Mouse (Mus musculus) cerebellum, adult 9-11 months (tissue): ENCODE data around the gene Ier2.
A peak's percentile ranks its signal among the peaks of the same experiment; 100 is the strongest.

Experiments
- DNase-seq: peaks from one replicate; pipeline ENCODE4 v3.0.0; 2022

The Ier2 gene

DNA sequence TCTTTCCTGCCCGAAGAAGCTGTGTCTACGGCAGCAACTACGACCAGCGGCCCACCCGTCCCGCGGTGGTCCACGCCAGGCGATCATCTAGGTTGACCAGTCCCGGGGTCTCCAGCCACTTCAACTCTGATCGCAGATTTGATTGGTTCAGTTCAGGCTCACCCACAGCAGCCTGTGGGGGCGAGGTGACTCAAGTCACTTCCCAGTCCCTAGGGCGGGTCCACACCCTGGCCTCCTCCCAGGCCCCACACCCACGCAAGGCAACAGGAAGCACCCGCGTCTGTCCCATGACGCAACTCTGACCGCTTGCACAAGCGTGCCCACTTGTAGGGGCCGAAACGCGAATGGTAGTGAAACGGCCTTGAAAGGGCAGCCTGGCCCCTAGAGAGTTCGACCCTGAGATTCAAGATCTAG lies 1.2 kb downstream of the Ier2 start:
- DNase-seq: peak; percentile 83

DNA sequence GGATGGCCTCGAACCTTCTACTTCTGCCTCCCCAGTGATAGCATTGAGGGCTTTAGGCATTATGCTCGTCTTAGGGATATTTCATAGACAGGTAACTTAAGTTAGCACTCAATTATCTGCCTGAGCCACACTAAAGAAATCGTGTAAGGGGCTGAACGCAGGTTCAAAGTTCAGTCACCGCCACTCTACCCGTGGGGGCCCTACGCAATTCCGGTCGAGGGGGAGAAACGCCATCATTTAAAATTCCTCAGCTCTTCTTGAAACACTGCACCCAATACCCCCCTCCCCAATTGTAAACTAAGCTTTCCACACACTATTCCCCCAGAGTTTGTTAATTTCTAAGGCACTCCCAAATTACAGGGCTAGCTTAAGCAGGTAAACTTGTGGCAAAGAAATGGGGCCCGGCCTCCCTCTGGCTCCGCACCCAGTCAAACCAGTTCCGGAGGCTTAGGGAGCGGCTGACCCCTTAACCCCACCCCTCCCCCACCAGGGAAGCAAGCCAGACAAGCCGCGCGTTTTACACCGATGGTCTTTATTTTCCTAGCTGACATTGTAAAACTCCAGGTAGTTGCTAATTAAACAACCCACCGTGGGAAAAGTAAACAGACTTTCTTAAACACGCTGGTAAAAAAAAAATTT lies 1.7 kb downstream of the Ier2 start:
- peak; percentile 47 for DNase-seq

DNA sequence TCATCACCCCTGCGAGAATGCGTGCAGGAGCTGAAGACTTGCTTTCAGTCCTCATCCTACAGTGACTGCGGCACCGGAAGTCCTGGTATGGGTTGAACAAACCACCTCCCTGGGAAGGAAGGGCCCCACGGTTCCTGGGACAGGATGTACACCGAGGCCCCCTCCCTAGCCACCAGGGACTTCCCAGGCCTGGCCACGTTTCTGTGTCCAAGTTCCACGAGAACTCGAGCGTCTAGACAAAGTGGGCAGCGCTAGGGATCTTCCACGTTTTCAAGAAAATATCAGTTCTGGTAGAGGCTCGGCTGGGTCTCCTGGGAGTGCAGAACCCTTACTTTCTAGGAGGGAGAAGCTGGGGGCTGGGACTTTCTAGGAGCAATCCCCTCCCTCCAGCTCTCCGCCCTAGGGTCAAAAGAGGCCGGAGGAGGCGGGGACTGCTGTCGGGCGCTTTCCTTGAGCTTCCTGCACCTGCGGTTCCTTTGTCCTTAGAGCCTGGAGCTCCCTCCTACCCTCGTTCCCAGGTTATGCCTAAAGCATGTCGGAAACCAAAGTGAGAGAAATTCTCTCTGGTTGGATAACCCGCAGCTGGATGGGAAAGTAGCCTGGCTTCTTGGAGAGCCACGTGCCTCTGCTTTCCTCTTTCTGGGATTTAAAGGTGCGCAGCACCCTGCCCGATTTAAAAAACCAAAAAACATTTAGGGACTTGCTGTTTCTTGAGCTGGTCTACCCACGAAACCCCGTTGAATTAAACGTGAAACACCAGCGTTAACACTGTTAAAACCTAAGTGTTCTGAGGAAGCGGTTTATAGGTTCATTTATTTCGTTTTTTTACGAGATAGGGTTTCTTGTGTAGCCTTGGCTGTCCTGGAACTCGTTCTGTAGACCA lies 2.5 kb downstream of the Ier2 start:
- DNase-seq: no peak

DNA sequence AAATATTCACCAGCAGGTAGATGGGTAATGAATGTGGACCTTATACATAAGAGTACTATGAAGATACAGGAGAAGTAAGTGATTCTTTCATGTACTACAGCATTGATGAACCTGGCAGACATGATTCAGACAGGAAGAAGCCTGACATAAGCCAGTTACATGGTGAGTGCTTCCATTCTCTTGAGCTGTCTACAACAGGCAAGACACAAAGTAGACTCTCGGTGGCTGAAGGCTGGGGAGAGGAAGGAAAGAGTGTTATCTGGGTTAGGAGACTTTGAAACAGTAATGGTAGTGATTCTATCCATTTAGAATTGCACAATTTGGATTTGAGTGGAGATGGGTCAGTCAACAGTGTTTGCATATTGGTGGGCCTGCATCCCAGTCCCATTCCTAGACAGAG lies 3.7 kb downstream of the Ier2 start:
- DNase-seq: no peak

DNA sequence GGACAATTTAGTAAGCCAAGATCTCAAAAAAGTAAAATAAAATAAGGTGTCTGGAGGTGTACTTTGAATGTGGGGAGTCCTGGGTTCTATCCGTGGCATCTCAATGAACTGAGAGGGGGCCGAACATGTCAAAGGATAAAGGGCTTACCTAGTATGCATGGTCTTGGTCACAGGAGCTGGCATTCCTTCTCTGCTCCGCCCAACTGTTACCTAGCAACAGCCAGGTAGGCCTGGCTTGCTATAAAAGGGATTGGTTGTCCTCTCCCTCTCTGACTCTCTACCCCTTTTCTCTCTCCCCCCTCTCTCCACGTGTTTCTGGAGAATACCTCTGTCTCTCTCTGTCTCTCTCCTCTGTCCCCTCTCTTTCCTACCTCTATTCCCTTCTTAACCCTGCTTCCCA lies 5.0 kb downstream of the Ier2 start:
- DNase-seq: no peak

DNA sequence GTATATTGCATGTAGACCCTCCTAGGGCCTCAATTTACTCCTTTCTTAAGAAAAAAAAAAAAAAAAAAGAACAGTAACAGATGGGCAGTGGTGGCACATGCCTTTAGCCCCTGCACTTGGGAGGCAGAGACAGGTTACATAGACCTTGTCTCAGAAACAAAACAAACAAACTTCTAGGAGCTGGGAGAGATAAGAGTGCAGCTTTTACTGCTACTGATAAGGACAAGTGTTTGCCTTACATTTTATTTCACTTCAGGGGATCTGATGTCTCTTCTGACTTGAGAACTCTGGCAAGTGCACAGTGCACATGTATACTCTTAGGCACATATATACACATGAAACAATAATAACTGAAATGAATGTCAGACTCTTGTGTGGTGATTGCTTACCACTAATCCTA lies 5.4 kb downstream of the Ier2 start:
- DNase-seq: no peak

DNA sequence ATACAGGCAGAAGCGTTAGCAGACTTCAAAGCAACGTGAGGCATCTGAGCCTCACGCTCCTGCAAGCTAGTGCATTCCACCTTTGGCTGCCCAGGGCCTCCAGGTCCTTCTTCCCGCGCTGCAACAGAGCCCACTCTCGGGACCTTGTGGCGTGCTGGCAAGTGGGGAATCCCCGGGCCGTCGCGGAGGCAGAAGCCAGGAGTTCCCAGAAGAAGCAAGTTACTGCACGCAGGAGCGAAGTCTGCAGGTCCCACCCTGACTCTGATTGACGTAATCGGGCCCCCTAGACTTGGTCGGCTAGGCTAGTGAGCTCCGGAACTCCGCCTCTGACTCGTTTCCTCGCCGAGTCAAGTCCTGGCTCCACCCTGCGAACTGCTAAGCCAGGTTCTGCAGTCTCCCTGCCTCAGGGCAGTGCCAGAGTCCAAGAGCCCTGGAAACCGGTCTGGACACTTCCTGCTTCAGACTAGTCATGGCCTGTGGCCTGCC lies 6.0 kb downstream of the Ier2 start:
- peak; percentile 66 for DNase-seq

DNA sequence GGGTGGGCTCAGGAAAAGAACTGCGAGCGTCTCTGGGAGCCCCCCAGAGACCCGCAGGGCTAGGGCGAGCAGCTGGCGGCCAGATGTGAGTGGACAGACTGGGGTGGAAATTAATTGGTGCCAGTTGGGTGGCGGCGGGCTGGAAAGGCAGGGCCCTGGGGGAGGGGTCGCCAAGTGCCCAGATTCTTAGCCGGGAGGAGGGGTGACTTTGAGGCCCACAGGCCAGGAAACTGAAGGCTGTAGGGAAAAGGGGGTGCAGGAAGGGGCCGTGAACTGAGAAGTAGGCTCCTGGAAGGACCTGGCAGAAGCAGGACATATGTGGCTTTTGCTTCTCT lies 6.5 kb downstream of the Ier2 start:
- no peak for DNase-seq

DNA sequence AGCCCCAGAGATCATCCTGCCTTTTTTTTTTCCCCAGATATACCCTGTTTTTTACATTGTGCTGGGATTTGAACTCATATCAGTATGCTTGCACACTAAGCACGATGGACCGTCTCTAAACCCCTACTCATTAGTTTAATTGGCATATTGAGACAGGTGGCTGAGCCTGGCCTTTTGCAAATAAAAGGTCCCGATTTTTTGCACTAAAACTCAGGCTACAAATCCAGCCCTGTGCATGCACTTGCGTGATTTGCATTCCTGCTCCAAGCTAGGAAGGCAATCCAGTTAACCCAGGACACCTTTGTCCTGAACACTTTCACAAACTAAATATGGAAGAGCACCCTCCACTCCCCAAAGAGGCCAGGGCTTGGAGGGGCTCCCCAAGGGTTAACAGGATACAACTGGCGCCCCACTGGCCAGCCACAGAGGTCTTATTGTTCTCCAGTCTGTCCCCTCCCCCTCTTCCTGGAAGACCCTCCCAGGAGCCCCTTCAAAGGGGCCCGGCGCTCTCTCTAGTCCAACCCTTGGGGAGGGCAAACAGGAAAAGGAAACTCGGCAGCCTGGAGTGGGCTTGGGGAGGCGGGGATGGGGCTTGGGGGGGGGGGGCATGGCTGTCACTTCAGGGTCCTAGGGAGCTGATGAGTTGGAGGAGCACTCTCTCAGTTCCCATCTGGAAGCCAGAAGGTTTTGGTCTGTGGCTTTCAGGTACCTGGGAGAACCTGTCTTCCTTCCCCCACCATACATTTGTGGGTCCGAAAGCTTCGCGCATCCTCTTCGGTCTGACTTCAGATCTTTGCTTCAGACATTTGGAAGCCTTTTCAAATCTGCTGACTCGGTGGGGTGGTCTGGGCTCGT lies 7.1 kb downstream of the Ier2 start:
- no peak for DNase-seq

DNA sequence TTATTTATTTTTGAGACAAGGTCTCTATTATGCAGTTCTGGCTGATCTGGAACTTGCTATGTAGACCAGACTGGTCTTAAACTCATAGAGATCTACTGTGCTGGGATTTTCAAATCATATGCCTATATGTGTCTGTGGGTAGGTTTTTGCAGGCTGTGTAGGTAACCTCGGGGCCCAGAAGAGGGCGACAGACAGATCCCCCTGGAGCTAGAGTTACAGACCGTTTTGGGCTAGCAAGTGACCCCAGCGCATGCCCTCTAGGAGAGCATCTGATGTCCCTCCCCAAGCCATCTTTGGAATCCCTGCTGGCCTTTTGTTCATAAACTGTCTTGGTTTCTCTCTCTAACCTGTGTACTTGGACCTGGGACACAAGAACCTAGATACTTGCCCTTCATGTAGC lies 8.1 kb downstream of the Ier2 start:
- DNase-seq: no peak

DNA sequence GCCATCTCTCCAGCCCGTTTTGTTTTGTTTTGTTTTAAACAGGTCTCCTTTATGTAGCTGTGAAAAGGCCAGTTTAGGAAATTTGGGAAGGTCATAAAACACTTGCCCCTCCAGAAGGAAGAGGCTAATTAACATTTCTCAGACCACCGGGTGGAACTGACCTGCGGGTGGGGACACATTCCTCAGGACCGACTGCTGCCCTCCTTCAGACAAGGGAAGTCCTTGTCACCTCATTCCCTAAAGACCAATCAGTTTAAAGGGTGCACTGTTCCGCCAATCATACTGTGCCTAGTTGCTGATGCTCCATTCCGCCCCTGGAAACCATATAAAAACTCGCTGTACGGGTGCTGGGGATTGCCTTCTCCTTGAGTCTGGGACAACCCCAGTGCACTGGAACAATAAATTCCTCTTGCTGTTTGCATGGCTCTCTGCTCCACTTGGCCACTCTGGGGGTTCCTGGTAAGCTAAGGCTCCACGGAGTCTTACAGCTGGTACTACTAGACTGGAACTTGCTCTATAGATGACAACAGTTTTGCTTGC lies 9.5 kb downstream of the Ier2 start:
- no peak for DNase-seq

DNA sequence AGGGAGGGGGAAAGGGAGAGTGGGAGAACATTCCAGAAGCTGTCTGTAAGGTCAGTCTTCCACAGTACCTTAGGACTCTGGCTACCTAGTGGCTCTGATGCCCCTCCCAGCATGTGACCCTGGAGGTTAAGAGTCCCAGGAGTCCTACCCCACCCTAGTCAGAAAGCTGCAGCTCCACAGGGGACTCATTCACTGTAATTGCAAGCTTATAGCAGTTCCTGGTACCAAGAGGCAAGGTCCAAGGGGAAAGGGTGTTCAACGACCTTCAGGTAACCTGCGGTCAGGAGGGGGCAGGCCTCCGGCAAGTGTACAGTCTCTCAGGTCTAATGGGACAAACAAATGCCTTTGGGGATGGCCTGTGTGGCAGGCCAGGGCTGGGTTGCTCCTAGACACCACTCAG lies 12.4 kb downstream of the Ier2 start:
- no peak for DNase-seq

DNA sequence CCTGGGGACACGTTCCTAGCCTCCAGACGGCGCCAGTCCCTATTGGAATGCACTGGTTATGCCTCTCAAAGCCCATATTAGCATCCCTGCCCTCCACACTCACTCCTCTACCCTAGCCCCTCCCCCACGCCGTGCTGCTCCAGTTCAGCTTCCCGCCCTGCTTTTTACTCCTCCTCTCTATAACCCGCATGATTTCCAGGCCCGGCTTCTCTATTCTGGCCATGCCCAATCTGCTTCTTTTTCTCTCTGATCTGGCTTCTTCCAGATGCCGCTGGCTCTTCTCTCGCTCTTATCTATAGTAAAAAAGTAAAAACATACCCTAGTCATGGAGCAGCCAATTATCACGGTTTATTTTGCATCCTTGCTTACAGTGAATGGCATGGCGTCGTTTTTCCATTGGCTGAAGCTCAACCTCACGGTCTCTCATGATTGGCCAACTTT lies 15.2 kb downstream of the Ier2 start:
- no peak for DNase-seq

DNA sequence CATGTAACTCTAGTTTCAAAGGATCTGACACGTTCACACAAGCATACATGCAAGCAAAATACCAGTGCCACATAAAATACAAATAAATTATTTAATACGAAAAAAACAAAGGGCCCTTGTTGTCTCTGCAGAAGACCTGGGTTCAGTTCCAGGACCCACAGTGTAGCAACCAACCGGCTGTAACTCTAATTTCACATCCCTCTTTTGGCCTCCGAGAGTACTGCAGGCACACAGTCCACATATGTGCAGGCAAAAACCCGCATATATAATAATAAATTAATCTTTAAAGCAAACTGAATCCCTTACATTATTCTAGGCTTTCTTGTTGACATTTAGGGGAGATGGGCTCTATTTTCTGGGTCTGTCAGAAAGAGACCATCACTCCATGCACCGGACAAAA lies 15.9 kb downstream of the Ier2 start:
- no peak for DNase-seq

DNA sequence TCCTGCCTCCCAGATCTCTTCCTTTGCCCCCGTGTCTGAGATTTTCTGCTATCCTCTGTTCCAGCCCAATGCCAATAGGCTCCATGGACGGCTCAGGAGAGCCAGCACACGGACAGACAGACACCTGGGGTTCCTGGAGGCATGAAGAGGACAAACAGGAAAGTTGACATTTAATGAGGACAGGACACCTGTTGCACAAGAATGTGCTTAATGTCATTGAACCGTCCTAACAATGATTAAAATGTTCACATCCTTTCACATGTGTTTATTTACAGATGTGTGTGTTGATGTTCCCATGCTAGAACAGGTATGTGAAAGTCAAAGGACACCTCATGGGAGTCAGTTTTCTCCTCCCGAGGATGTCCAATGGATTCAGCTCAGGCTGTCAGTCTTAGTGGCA lies 19.6 kb downstream of the Ier2 start:
- no peak for DNase-seq

DNA sequence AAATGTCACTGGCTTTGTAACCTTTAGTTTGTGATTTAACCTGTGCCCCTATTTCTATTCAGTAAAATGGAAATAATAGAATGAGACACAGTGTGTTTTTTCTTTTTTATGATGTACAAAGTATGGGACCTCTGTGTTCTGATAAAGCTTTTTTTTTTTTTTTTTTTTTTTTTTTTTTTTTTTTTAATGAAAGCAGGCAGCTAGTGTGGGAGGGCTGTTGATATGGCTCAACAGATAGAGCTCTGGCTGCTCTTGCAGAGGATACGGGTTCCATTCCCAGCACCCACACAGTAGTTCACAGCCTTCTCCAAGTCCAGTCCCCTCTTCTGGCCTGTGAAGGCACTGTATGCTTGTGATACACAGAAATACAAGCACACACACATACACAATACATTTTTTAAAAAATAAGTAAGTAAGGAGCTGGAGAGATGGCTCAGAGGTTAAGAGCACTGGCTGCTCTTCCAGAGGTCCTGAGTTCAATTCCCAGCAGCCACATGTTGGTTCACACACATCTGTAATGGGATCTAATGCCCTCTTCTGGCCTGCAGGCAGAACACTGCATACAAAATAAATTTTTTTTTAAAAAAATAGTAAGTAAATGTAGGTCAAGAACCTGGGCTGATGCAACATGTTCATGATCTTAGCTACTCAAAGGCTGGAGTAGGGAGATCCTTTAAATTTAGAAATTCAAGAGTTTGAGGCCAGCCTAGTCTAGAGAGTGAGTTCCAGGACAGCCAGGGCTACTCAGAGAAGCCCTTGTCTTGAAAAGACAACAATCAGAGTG lies 20.9 kb downstream of the Ier2 start:
- no peak for DNase-seq

DNA sequence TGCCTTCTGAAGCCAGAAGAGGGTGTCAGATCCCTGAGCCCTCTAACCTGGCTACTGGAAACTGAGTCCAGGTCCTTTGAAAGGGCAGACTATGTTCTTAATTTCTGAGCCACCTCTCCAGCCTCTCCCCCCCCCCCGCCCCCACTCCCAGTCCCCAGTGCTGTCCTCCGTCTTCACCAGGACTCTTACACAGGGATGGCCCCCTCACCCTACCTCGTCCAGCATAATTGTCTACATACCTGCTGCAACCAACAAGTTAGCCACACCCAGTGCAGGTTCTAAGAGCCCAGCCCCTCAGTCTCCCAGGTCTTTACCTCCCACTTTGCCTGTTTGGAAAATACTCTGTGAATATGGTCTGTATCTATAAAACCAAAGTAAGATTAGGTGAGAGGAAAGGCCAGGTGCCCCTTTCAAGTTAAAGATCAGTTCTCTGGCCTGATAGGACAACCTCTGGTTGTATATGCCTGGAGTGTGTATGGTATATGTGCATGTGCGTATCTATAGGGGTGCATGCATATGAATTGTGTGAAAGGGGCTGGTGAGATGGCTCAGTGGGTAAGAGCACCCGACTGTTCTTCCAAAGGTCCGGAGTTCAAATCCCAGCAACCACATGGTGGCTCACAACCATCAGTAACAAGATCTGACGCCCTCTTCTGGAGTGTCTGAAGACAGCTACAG lies 21.9 kb downstream of the Ier2 start:
- no peak for DNase-seq

DNA sequence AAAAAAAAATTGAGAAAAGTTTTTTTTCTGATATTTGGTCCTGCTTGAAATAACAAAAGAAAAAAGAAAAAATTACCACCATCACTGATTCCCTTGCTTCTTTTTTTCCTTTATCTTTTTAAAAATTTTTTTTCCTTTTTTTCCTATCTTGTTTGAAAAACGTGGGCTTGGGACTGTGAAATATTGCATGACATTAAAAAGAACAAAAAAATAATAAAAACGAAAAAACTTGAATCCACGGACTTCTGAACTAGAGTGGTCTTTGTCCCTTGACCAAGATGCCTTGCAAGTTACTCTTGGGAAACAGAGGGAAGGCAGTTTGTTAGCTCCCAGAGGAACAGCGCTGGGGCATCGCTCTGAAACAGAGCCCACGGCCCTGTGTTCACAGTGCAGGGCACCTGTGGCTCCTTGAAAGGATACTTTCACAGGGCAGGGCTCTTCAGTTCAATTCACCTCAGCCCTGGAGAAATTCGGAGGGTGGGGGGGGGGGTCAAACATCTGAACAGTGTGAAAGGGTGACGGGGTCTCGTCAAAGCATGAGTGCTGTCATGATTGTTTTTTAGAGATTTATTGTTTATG lies 22.6 kb downstream of the Ier2 start:
- no peak for DNase-seq

DNA sequence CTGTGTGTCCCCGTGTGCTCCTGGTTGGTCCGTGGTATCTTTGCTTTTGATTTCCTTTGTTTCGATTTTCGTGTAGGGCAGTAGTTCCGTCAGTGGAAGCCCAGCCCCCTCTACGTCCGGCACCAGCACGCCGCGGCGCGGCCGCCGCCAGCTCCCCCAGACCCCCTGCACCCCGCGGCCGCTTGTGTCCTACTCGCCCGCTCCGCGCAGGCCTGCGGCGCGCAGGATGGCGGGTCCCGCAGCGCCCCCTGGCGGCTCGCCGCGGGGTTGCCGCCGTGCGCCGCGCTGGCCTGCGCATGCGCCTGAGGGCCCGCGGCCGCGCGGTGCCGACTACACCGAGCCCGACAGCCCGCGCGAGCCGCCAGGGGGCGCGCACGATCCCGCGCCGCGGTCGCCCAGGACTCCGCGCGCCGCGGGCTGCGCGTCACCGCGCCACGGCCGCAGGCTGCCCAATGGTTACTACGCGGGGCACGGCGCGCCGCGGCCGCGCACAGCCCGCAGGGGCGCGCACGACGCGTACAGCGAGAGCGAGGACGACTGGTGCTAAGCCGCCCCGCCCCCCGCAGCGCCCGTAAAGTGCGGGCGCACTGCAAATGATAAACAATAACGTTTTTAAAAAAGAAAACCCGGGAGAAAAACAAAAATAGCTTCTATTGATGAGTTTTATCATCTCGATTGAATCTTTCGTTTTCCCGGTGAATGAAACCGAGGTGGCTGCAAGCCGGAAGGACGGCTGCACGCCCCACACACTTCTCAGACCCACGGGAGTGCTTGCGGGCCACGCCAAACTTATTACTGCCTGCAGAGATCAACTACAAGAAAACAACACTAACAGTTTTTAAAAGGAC lies 23.3 kb downstream of the Ier2 start:
- peak; percentile 94 for DNase-seq

DNA sequence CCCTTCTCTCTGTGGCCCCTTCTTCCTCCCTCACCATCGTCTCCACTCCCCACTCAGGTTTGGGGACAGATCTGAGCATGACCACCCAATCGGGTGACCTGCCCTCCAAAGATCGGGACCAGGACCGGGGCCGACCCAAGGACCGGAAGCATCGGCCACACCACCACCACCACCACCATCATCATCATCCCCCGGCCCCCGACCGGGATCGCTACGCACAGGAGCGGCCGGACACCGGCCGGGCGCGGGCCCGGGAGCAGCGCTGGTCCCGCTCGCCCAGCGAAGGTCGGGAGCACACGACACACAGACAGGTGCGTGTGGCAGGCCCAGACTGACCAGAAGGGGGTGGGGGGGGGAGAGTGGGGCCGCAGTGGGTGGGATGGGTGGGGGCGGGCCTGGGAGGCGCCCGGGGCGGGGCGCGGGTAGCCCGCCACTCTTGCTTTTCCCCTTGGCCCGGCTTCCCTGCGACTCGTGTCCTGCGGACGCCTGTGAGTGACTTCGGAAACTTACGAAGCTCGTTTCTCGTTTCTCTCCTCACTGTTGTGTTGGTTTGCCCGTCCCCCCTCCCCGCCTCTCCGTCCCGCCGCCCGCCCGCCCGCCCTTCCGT lies 24.0 kb downstream of the Ier2 start:
- DNase-seq: peak; percentile 74
